Mouse (Mus musculus) T-helper 17 cell (primary cell): ENCODE data around the gene Rbbp8nl.

Experiments
- in situ Hi-C, 2 experiments: fragments of 300-600 bp; cut with MboI, MseI; formaldehyde crosslinking; loops; 1 replicate in 1 of 2; 2 replicates in 1 of 2; pipeline ENCODE4 v1.15.1; 2025; ENCODE audit warnings: high pct_unique_total_duplicates in 2 of 2

Rbbp8nl gene

GRCm38 (mm10) chr2:180289440-180290108 is at the start of gene Rbbp8nl:
Gene Rbbp8nl, minus strand, starts transcription at chr2:180289879.
- in situ Hi-C loops = loop anchor here in 1 of 2 experiments (5.0 to 10.0 kb wide), 4 partner anchors 33 to 1995 kb away; no protein-coding TSS in a partner anchor

GRCm38 (mm10) chr2:180334551-180334986 is 44.9 kb upstream of the Rbbp8nl start, which contains the start of gene Gata5:
Gene Gata5, minus strand, starts transcription at chr2:180334699.
- in situ Hi-C loops = no loop called here

DNA sequence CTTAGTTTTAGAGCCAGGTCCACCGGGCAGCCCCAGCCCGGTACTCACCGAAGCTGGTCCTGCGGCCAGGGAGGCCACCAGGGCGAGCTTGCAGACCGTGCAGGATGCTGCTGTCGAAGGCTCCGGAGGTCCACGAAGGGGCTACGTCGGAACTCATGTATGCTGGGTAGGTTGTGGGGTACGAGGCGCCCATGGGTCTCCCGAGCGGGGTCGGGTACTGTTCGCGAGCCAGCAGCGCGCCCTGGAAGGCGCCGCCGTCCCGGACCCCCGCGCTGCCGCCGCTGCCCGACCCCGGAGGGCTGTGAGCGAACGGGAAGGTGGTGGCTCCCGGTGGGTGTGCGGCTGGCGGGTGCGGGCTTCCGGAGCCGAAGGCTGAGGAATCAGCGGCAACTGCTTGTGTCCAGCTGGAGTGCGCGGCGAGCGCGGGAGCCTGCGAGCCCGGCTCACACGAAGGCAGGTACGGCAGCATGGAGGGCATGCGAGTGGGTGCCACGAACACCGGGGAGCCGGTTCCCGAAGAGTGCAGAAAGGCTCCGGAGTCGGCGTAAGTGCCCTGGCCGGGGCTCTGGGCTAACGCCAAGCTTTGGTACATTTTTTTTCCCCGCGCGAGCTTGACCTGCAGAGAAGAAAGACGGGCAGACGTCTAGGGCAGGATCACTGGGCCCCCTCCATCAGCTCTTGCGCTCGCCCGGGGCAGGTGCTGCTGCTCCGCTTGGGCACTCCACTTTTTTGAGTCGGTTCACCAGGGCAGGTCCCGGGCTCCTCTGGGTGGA is 44.3 kb upstream of the Rbbp8nl start:
- in situ Hi-C loops = no loop called here

DNA sequence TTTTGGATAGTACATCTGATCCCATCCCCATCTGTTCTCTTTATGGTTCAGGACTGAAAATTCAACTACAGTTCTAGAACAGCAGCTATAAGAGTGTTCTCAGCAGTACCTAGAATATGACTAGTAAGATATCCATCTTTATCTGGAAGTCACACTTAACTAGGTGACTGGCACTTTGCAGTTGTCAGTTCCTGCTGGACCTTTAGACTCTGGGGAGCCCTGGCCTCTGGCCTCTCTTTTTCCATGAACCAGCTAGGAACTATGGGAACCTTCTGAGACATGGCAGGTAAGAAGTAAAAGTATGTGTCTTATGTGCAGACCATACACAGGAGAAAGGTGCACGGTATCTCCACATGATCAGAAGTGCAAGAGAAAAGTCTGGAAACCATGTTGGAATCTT is 39.8 kb upstream of the Rbbp8nl start:
- in situ Hi-C loops = no loop called here

GRCm38 (mm10) chr2:180322674-180323355 is 33.1 kb upstream of the Rbbp8nl start:
- in situ Hi-C loops = loop anchor here in 1 of 2 experiments (5.0 kb wide), 1 partner anchor 36 kb away; the partner anchor contains the start of gene Rbbp8nl

GRCm38 (mm10) chr2:180320216-180320615 is 30.5 kb upstream of the Rbbp8nl start:
- in situ Hi-C loops = loop anchor here in 1 of 2 experiments (5.0 kb wide), 1 partner anchor 33 kb away; the partner anchor contains the start of gene Rbbp8nl

DNA sequence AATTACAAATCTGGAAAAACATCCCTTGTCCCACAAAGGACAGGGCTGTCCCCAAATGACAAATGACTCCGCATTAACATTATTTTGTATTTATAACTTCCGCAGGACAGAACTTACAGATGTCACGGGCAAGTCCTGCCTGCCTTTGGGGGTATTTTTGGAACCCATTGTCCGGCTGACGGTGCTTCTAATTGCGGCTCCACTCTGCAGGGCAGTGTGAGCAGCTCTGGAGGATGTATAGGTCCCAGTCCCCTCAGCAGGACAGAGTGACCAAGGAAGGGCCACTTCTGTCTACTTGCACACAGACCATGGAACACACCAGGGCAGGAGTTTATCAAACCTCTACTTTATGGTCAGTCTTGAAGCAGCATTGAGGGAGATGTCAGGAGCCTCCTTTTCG is 27.9 kb upstream of the Rbbp8nl start:
- in situ Hi-C loops = no loop called here

DNA sequence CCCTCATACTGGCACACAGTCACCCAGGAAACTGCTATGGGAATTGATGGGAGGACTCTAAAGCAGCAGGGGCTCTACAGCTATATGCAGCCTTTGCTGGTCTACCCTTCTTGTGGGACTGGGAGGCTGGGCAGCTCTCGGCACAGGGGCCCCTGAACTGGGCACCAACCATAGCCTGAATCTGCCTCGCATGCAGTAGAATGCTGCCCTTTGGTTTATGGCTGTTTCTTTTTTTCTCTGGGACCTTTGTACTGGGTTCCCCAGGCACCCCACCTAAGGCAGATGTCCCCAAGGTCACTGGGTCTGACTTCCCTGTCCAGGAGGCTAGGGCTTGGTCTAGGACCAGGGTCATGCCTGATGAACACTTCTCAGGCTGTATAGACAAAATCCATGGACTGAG is 24.6 kb upstream of the Rbbp8nl start:
- in situ Hi-C loops = no loop called here

- in situ Hi-C loops = no loop called here
Observed at GRCm38 (mm10) chr2:180311147-180311546, 21.5 kb upstream of the Rbbp8nl start.

- in situ Hi-C loops = no loop called here
Observed at GRCm38 (mm10) chr2:180307680-180308079, 18.0 kb upstream of the Rbbp8nl start.

- in situ Hi-C loops = no loop called here
Observed at GRCm38 (mm10) chr2:180306423-180307168, 16.9 kb upstream of the Rbbp8nl start.

DNA sequence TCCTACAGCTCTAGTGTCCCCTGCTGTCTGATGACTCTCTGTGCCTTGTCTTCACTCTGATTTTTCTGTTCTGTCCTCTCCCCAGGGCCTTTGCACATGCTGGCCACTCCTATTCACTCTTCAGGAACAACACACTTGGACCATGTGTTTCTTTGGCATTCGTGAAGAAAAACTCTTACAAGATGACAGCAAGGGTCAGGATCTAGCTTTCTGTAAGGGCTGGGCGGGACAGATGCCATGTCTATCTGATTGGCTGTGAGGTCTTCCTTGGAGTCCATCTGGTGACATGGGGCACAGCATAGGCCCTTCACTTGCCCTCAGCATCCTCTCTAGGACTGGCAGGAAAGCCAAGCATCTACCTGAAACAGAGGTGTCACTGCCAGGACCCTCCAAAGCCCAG is 16.3 kb upstream of the Rbbp8nl start:
- in situ Hi-C loops = no loop called here

DNA sequence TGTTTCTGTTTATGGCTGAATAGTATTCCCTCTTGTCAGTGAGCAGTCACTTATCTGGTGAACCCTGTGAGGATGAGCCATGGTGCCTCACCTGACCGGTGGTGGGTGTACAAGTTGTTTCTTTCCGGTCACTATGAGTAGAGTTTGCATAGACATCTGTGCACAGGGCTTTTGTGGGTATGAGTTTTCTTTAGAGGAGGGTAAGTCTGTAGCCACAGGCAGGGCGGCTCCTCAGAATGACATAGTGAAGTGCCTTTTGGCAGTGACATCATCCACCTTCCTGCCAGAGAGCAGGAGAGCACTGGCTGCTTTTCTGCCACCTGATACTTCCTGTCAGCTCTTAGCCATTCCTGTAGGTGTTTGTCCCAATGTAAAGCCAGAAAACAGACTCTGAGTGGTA is 15.8 kb upstream of the Rbbp8nl start:
- in situ Hi-C loops = no loop called here

- in situ Hi-C loops = no loop called here
Observed at GRCm38 (mm10) chr2:180304554-180304953, 14.9 kb upstream of the Rbbp8nl start.

DNA sequence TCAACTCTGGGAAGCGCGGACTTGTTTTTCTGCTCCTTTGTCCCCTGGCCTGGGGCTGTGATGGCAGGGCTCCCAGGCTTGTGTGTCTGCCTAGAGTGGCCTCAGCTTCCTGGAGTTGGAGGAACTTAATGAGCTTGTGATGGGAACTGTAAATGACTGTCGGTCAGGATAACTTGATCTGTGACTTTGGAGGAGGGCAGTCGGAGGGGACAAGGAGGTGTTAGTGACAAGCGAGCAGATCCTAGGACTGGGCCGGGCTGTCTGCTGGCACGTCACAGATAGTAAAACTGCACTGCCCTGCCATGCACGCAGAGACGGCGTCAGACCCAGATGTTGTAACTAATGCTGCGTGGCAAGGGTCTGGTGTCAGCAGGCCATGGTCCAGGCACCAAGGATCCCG is 13.8 kb upstream of the Rbbp8nl start:
- in situ Hi-C loops = no loop called here

- in situ Hi-C loops = no loop called here
Observed at GRCm38 (mm10) chr2:180302201-180302600, 12.5 kb upstream of the Rbbp8nl start.

DNA sequence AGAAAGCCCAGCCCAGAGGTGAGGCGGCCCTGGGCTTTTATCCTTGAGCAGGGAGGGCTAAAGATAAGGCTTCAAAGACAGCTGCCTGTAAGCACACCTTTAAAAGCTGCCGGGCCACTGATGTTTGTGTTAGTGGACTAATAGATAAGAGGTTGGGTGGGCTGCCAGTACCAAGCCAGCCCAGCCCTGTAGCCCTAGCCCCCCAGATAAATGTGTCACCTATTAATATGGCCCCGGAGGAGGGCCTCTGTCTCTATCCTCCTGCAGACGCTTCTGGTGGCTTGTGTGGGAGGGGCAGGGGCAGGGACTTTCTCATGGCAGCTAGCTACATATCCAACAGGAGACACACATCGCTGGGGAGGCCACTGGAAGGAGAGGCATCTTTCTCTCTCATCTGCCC is 11.1 kb upstream of the Rbbp8nl start:
- in situ Hi-C loops = no loop called here

DNA sequence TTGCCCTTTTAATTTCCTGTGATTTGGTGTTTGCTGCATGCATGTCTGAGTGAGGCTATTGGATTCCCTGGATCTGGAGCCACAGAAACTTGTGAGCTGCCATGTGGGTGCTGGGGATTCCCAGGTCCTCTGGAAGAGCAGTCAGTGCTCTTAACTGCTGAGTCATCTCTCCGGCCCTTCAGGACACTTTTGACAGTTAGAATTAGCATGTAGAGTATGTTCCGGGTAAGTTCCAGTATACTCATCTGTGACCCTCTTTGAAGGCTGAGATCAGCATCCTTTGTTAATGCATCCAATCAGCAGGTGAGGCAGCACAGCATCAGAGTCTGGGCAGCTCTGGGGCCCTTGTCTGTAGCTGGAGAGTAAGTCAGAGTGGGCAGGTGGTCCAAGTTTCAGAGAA is 10.6 kb upstream of the Rbbp8nl start:
- in situ Hi-C loops = no loop called here

DNA sequence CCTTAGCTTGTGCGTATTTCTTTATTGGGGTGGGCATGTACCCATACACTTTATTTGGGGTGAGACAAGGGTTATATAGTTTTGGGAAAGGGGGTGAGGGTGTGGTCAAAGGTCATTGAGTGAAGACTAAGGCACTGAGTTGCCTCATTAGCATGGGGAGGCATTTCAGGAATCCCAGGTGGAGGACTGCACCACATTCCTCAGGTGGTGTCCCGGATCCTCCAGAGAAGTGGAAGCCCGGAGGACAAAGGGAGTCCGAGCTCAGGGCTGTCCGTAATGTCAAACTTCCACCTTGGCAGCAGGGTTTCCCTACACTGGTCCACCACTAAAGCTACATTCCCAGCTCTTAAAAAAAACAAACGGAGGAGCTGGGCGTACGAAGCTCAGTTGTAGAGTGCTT is 3.2 kb upstream of the Rbbp8nl start:
- in situ Hi-C loops = loop anchor here in 1 of 2 experiments (10.0 kb wide), 2 partner anchors 478 to 1998 kb away; no protein-coding TSS in a partner anchor

GRCm38 (mm10) chr2:180292026-180292425 is 2.3 kb upstream of the Rbbp8nl start:
- in situ Hi-C loops = loop anchor here in 1 of 2 experiments (10.0 kb wide), 2 partner anchors 477 to 1997 kb away; no protein-coding TSS in a partner anchor

DNA sequence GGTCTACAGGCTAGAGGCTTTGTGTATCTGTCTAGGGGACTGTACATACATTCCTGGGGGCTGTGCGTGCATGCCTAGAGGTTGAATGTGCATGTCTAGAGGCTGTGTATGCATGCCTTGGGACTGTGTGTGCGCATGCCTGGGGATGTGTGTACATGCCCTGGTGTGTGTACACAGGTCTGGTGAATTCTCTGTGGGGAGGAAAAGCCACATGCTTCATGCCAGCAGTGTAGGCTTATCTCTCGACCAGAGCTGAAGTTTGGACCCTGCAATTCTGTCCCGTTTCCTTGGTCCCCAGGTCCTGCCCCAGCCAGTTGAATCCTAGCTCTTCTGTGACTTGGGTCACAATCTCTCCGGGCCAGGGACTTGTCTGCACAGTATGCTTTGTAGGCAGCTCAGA is 1.9 kb upstream of the Rbbp8nl start:
- in situ Hi-C loops = loop anchor here in 1 of 2 experiments (10.0 kb wide), 2 partner anchors 477 to 1997 kb away; no protein-coding TSS in a partner anchor
